18 mouse cellular contexts compared by ENCODE assay signal in genomic region chr13:46932049-46932448, GRCm38 (mm10).
"Had no signal": no experiment of that assay in that cellular context is flagged by ENCODE, and none has a peak within 500 bp of the region (broad histone marks: within the 10 kb centered on the region; RNA-seq: fewer than 3 reads in every experiment).

No protein-coding gene starts in this region.

- ATAC-seq: liver, embryonic 12.5 days; midbrain, embryonic 13.5 days; midbrain, embryonic 16.5 days had no signal

- H3K4me3 ChIP-seq: layer of hippocampus, adult 2 months; limb, embryonic 10.5 days; limb, embryonic 13.5 days; liver, embryonic 12.5 days; liver, embryonic 15.5 days; lung, embryonic 15.5 days; midbrain, embryonic 13.5 days; myocyte; neural tube, embryonic 13.5 days had no signal

- H3K9me3 ChIP-seq: limb, embryonic 10.5 days; limb, embryonic 13.5 days; liver, embryonic 12.5 days; liver, embryonic 15.5 days; lung, embryonic 15.5 days; midbrain, embryonic 13.5 days; neural tube, embryonic 13.5 days had no signal

- H3K36me3 ChIP-seq: limb, embryonic 13.5 days; liver, embryonic 12.5 days; liver, embryonic 15.5 days; midbrain, embryonic 13.5 days; neural tube, embryonic 13.5 days had no signal

- H3K9ac ChIP-seq: limb, embryonic 13.5 days; liver, embryonic 12.5 days; liver, embryonic 15.5 days; lung, embryonic 15.5 days; midbrain, embryonic 13.5 days; neural tube, embryonic 13.5 days had no signal

- DNase-seq: kidney, adult 2 months; kidney, postnatal 25 days; layer of hippocampus, adult 9-11 months; liver; retina, postnatal 1 day; thymus, adult 18-20 months; thymus, postnatal 36 days had no signal

- H3K27me3 ChIP-seq: lung, embryonic 15.5 days had no signal

- H3K27ac ChIP-seq: kidney, postnatal 0 days; layer of hippocampus, adult 2 months; limb, embryonic 10.5 days; limb, embryonic 13.5 days; liver, embryonic 12.5 days; liver, embryonic 15.5 days; lung, embryonic 15.5 days; midbrain, embryonic 13.5 days; neural tube, embryonic 13.5 days had no signal
